Mouse (Mus musculus): ENCODE measurements around the gene Zfp553. TPM values are rescaled to one million over a fixed set of nuclear protein-coding genes. Genes with fewer than 3 reads are reported as not detected.

Zfp553 gene
- polyA plus RNA-seq, 1 experiment from 2014 or later: 25.0 TPM

DNA sequence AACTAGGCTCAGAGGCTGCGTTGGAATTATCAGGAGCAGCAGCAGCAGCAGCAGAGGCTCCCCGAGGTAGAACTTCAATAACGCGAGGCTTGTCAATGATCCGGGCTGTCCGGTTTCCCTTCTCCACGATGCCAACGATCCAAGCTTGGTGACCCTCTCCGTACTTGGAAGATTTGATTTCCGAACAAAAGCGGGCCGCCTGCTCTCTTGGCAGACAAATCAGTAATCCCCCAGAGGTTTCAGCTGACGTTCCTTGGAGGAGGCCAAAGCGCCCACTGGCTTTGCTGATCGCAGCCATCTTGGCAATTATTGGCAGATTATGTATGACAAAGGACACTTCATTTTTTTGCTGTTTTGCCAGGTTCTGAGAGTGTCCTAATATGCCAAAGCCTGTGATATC, 39.7 kb downstream of the Zfp553 start:
- H3K4me3 ChIP-seq (replicated peaks; ENCODE audit: low read length): peak overlapping the region; percentile 65
- no peaks in the 10 kb centered on the region for H3K27me3 ChIP-seq (ENCODE audit: control insufficient read depth, insufficient read depth, low read length)

GRCm38 (mm10) chr7:127273118-127273923, 40.5 kb downstream of the Zfp553 start:
- ATAC-seq (ENCODE audit: low FRiP score): peak; percentile 53; the same call in 1 of the 2 replicates

More for the DNA sequence above, 39.7 kb downstream of the Zfp553 start:
- H3K27ac ChIP-seq: no peak overlapping the region
- H3K9me3 ChIP-seq (ENCODE audit: control insufficient read depth, low read length): peaks cover 7% of the 10 kb centered on the region; the same call in 1 of the 2 replicates
- ATAC-seq (ENCODE audit: low FRiP score): no peak
- H3K36me3 ChIP-seq (replicated peaks; ENCODE audit: control insufficient read depth, insufficient read depth): peaks cover 35% of the 10 kb centered on the region
- peak overlapping the region; percentile 83 for H3K9ac ChIP-seq
- no peak for DNase-seq (ENCODE audit: low spot score)
- H3K4me2 ChIP-seq (replicated peaks): peak overlapping the region; percentile 93
- 90% methylated on average over 15 of the region's 15 CpGs for WGBS
- peaks cover 24% of the 10 kb centered on the region for H3K4me1 ChIP-seq (replicated peaks; ENCODE audit: control insufficient read depth, insufficient read depth, low read length)

GRCm38 (mm10) chr7:127273925-127274789, 41.3 kb downstream of the Zfp553 start, which contains the start of gene Sephs2:
Sephs2 (minus strand) TSS chr7:127274055.
- Histone ChIP-seq H3K9me3 (ENCODE audit: control insufficient read depth, low read length) (no peaks in the 10 kb centered on the region), H3K27ac (peak within 1 kb of the TSS; percentile 88), H3K4me1 (replicated peaks; ENCODE audit: control insufficient read depth, insufficient read depth, low read length) (peaks cover 24% of the 10 kb centered on the region), H3K4me3 (replicated peaks; ENCODE audit: low read length) (peak within 1 kb of the TSS; percentile 65), H3K27me3 (ENCODE audit: control insufficient read depth, insufficient read depth, low read length) (no peaks in the 10 kb centered on the region), H3K9ac (peak within 1 kb of the TSS; percentile 83), H3K4me2 (replicated peaks) (peak within 1 kb of the TSS; percentile 93), H3K36me3 (replicated peaks; ENCODE audit: control insufficient read depth, insufficient read depth) (peaks cover 24% of the 10 kb centered on the region)
- DNase-seq (ENCODE audit: low spot score) (peak; percentile 98), ATAC-seq (ENCODE audit: low FRiP score) (peak; percentile 92)
- WGBS: 3% methylated on average over 39 of the region's 39 CpGs

More at GRCm38 (mm10) chr7:127273118-127273923, 40.5 kb downstream of the Zfp553 start:
- Histone ChIP-seq H3K4me1 (replicated peaks; ENCODE audit: control insufficient read depth, insufficient read depth, low read length) (peaks cover 24% of the 10 kb centered on the region), H3K27me3 (ENCODE audit: control insufficient read depth, insufficient read depth, low read length) (no peaks in the 10 kb centered on the region), H3K36me3 (replicated peaks; ENCODE audit: control insufficient read depth, insufficient read depth) (peaks cover 33% of the 10 kb centered on the region), H3K4me3 (replicated peaks; ENCODE audit: low read length) (peak overlapping the region; percentile 65), H3K9me3 (ENCODE audit: control insufficient read depth, low read length) (peaks cover 5% of the 10 kb centered on the region; the same call in 1 of the 2 replicates), H3K4me2 (replicated peaks) (peak overlapping the region; percentile 93), H3K27ac (peak overlapping the region; percentile 88), H3K9ac (peak overlapping the region; percentile 83)
- 16% methylated on average over 50 of the region's 50 CpGs for WGBS
- DNase-seq (ENCODE audit: low spot score): no peak

- WGBS: 69% methylated on average over 5 of the region's 5 CpGs
- H3K9ac ChIP-seq: no peak overlapping the region
- no peak overlapping the region for H3K27ac ChIP-seq
- H3K9me3 ChIP-seq (ENCODE audit: control insufficient read depth, low read length): no peaks in the 10 kb centered on the region
- no peaks in the 10 kb centered on the region for H3K27me3 ChIP-seq (ENCODE audit: control insufficient read depth, insufficient read depth, low read length)
- H3K36me3 ChIP-seq (replicated peaks; ENCODE audit: control insufficient read depth, insufficient read depth): peaks cover 4% of the 10 kb centered on the region; the same call in 1 of the 2 replicates
- H3K4me1 ChIP-seq (replicated peaks; ENCODE audit: control insufficient read depth, insufficient read depth, low read length): peaks cover 21% of the 10 kb centered on the region
- ATAC-seq (ENCODE audit: low FRiP score) (no peak), DNase-seq (ENCODE audit: low spot score) (no peak)
- H3K4me3 ChIP-seq (replicated peaks; ENCODE audit: low read length): no peak overlapping the region
- no peak overlapping the region for H3K4me2 ChIP-seq (replicated peaks)
Measured at GRCm38 (mm10) chr7:127276519-127276961, 43.7 kb downstream of the Zfp553 start.

- no peak for ATAC-seq (ENCODE audit: low FRiP score)
- no peaks in the 10 kb centered on the region for H3K27me3 ChIP-seq (ENCODE audit: control insufficient read depth, insufficient read depth, low read length)
- no peak overlapping the region for H3K4me2 ChIP-seq (replicated peaks)
- H3K27ac ChIP-seq: no peak overlapping the region
- no peak overlapping the region for H3K4me3 ChIP-seq (replicated peaks; ENCODE audit: low read length)
- peaks cover 6% of the 10 kb centered on the region for H3K4me1 ChIP-seq (replicated peaks; ENCODE audit: control insufficient read depth, insufficient read depth, low read length)
- H3K36me3 ChIP-seq (replicated peaks; ENCODE audit: control insufficient read depth, insufficient read depth): no peaks in the 10 kb centered on the region
- no peak overlapping the region for H3K9ac ChIP-seq
- no peak for DNase-seq (ENCODE audit: low spot score)
- H3K9me3 ChIP-seq (ENCODE audit: control insufficient read depth, low read length): no peaks in the 10 kb centered on the region
- WGBS: 18% methylated on average over 8 of the region's 8 CpGs
Measured at GRCm38 (mm10) chr7:127278311-127278710, 45.5 kb downstream of the Zfp553 start.

DNA sequence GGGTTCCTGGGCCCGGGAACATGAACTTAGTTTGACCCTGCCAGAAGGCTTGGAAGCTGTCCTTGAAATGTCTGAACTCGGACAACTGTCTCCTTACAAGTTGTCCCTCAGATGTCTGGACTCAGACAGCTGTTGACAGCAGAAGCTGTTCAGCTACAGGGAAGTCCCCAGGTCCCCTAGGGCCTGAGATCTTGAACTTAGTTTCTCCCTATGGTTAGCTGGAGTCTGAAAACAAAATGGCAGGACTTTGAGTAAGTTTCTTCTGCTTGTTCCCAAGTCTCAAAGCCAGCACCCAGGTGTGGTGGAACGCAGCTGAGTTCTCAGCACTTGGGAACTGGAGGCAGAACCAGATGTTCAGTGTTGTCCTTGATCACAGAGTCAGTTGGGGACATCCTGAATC, 47.2 kb downstream of the Zfp553 start:
- no peaks in the 10 kb centered on the region for H3K9me3 ChIP-seq (ENCODE audit: control insufficient read depth, low read length)
- no peak overlapping the region for H3K4me2 ChIP-seq (replicated peaks)
- no peak for DNase-seq (ENCODE audit: low spot score)
- 77% methylated on average over 3 of the region's 3 CpGs for WGBS
- ATAC-seq (ENCODE audit: low FRiP score): no peak
- no peak overlapping the region for H3K4me3 ChIP-seq (replicated peaks; ENCODE audit: low read length)
- H3K9ac ChIP-seq: no peak overlapping the region
- H3K27ac ChIP-seq: no peak overlapping the region
- no peaks in the 10 kb centered on the region for H3K36me3 ChIP-seq (replicated peaks; ENCODE audit: control insufficient read depth, insufficient read depth)
- H3K27me3 ChIP-seq (ENCODE audit: control insufficient read depth, insufficient read depth, low read length): no peaks in the 10 kb centered on the region
- no peaks in the 10 kb centered on the region for H3K4me1 ChIP-seq (replicated peaks; ENCODE audit: control insufficient read depth, insufficient read depth, low read length)

DNA sequence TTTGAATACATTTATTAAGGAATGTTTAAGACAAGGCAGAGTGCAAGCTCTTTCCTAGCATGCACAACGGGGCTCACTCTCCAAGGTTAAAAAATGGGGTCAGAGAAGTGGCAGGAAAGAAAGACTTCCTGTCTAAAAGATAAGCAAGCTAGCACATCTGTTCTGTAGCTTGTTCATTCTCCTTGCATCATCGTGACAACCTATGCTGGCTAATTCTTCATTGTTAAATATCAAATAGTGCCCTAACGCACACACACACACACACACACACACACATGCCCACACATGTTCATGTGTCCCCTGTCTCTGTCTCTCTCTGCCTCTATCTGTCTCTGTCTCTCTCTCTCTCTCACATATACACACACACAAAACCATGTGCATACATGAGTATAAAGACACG, 48.3 kb downstream of the Zfp553 start:
- no peaks in the 10 kb centered on the region for H3K4me1 ChIP-seq (replicated peaks; ENCODE audit: control insufficient read depth, insufficient read depth, low read length)
- no peak for ATAC-seq (ENCODE audit: low FRiP score)
- no peak overlapping the region for H3K27ac ChIP-seq
- H3K27me3 ChIP-seq (ENCODE audit: control insufficient read depth, insufficient read depth, low read length): no peaks in the 10 kb centered on the region
- H3K9me3 ChIP-seq (ENCODE audit: control insufficient read depth, low read length): no peaks in the 10 kb centered on the region
- no peak overlapping the region for H3K4me3 ChIP-seq (replicated peaks; ENCODE audit: low read length)
- no peak overlapping the region for H3K9ac ChIP-seq
- no peaks in the 10 kb centered on the region for H3K36me3 ChIP-seq (replicated peaks; ENCODE audit: control insufficient read depth, insufficient read depth)
- H3K4me2 ChIP-seq (replicated peaks): no peak overlapping the region
- DNase-seq (ENCODE audit: low spot score): no peak
- 87% methylated on average over 4 of the region's 4 CpGs for WGBS

DNA sequence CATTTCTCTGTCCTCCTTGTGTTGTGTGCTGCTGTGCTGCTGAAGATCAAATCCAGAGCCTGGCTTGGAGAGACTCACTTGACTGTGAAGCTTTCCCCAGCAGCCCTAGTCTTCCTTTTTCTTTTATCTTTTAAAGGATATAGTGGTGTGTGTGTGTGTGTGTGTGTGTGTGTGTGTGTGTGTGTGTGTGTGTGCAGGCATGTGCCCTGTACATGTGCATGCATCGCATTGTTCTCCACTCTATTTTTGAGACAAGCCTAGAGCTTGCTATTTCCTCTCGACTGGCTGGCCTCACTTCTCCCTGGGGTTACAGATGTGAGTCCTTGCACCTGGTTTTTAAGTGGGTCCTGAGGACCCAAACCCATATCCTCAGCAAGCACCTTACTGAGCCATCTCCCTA, 49.3 kb downstream of the Zfp553 start:
- DNase-seq (ENCODE audit: low spot score) (no peak), ATAC-seq (ENCODE audit: low FRiP score) (no peak)
- Histone ChIP-seq H3K27me3 (ENCODE audit: control insufficient read depth, insufficient read depth, low read length) (no peaks in the 10 kb centered on the region), H3K36me3 (replicated peaks; ENCODE audit: control insufficient read depth, insufficient read depth) (no peaks in the 10 kb centered on the region), H3K27ac (no peak overlapping the region), H3K4me1 (replicated peaks; ENCODE audit: control insufficient read depth, insufficient read depth, low read length) (no peaks in the 10 kb centered on the region), H3K4me2 (replicated peaks) (no peak overlapping the region), H3K4me3 (replicated peaks; ENCODE audit: low read length) (no peak overlapping the region), H3K9ac (no peak overlapping the region), H3K9me3 (ENCODE audit: control insufficient read depth, low read length) (no peaks in the 10 kb centered on the region)
- WGBS: 96% methylated on average over 2 of the region's 2 CpGs

- H3K9ac ChIP-seq: no peak overlapping the region
- no peaks in the 10 kb centered on the region for H3K4me1 ChIP-seq (replicated peaks; ENCODE audit: control insufficient read depth, insufficient read depth, low read length)
- WGBS: 87% methylated on average over 9 of the region's 10 CpGs
- H3K4me2 ChIP-seq (replicated peaks): no peak overlapping the region
- H3K27me3 ChIP-seq (ENCODE audit: control insufficient read depth, insufficient read depth, low read length): no peaks in the 10 kb centered on the region
- no peak overlapping the region for H3K4me3 ChIP-seq (replicated peaks; ENCODE audit: low read length)
- H3K36me3 ChIP-seq (replicated peaks; ENCODE audit: control insufficient read depth, insufficient read depth): no peaks in the 10 kb centered on the region
- ATAC-seq (ENCODE audit: low FRiP score): no peak
- no peak for DNase-seq (ENCODE audit: low spot score)
- H3K9me3 ChIP-seq (ENCODE audit: control insufficient read depth, low read length): peaks cover 10% of the 10 kb centered on the region; the same call in 1 of the 2 replicates
- H3K27ac ChIP-seq: no peak overlapping the region
Measured at GRCm38 (mm10) chr7:127285154-127285553, 52.3 kb downstream of the Zfp553 start.
